Mouse (Mus musculus): ENCODE measurements around the gene Ttc14. TPM values are rescaled to one million over a fixed set of nuclear protein-coding genes. Genes with fewer than 3 reads are reported as not detected.

Ttc14 gene
- 100 to 1,000 TPM; 169 to 364 (median 283) TPM for total RNA-seq (2018; cell fraction: chromatin; rRNA removed)
- 10 to 100 TPM; 11.6 to 33.3 (median 16.8) TPM for total RNA-seq (2018; cell fraction: cytosol; rRNA removed)
- total RNA-seq (2018; cell fraction: nucleus; rRNA removed) = 100 to 1,000 TPM; 115 to 235 (median 160) TPM
- 21.2 to 24.7 TPM (median 22.8 TPM) in 3 replicates for polyA plus RNA-seq (2018)

- peaks cover 18% of the 10 kb centered on the region for H3K36me3 ChIP-seq (ENCODE audit: inconsistent target)
- under 1% methylated on average over 85 of the region's 90 CpGs for WGBS (ENCODE audit: missing documents)
- H3K4me3 ChIP-seq (ENCODE audit: inconsistent target) = peak within 1 kb of the TSS; percentile 75
- H3K79me2 ChIP-seq (ENCODE audit: inconsistent target) = peaks cover 35% of the 10 kb centered on the region
- H3K27ac ChIP-seq = peak within 1 kb of the TSS; percentile 65
These were observed at the start of gene Ttc14 for GRCm38 (mm10) chr3:33799617-33800512. TSS of gene Ttc14 (plus strand) at chr3:33799832.

GRCm38 (mm10) chr3:33790975-33791374 lies 8.7 kb upstream of the Ttc14 start:
- Histone ChIP-seq H3K79me2 (ENCODE audit: inconsistent target) (no peaks in the 10 kb centered on the region), H3K4me3 (ENCODE audit: inconsistent target) (no peak overlapping the region), H3K27ac (no peak overlapping the region), H3K36me3 (ENCODE audit: inconsistent target) (no peaks in the 10 kb centered on the region)

GRCm38 (mm10) chr3:33800513-33800820 lies 835 bp downstream of the Ttc14 start:
- peaks cover 35% of the 10 kb centered on the region for H3K79me2 ChIP-seq (ENCODE audit: inconsistent target)
- 3% methylated on average over 15 of the region's 16 CpGs for WGBS (ENCODE audit: missing documents)

GRCm38 (mm10) chr3:33807151-33807550 lies 7.5 kb downstream of the Ttc14 start:
- H3K27ac ChIP-seq = no peak overlapping the region
- H3K79me2 ChIP-seq (ENCODE audit: inconsistent target) = peaks cover 17% of the 10 kb centered on the region
- 100% methylated on average over 1 of the region's 1 CpGs for WGBS (ENCODE audit: missing documents)
- no peak overlapping the region for H3K4me3 ChIP-seq (ENCODE audit: inconsistent target)
- H3K36me3 ChIP-seq (ENCODE audit: inconsistent target) = peaks cover 62% of the 10 kb centered on the region

More at GRCm38 (mm10) chr3:33800513-33800820, 835 bp downstream of the Ttc14 start:
- H3K36me3 ChIP-seq (ENCODE audit: inconsistent target) = peaks cover 24% of the 10 kb centered on the region
- H3K27ac ChIP-seq = 0 out of 2 replicates have a peak overlapping the region, but pooled peaks have one; percentile 31
- peak overlapping the region; percentile 75 for H3K4me3 ChIP-seq (ENCODE audit: inconsistent target)

- H3K79me2 ChIP-seq (ENCODE audit: inconsistent target) = no peaks in the 10 kb centered on the region
- H3K36me3 ChIP-seq (ENCODE audit: inconsistent target) = no peaks in the 10 kb centered on the region
- H3K27ac ChIP-seq = no peak overlapping the region
- H3K4me3 ChIP-seq (ENCODE audit: inconsistent target) = no peak overlapping the region
- WGBS (ENCODE audit: missing documents) = 47% methylated on average over 9 of the region's 9 CpGs
These were observed 24.7 kb downstream of the Ttc14 start for GRCm38 (mm10) chr3:33824135-33824946.

- Histone ChIP-seq H3K4me3 (ENCODE audit: inconsistent target) (no peak overlapping the region), H3K79me2 (ENCODE audit: inconsistent target) (no peaks in the 10 kb centered on the region), H3K36me3 (ENCODE audit: inconsistent target) (no peaks in the 10 kb centered on the region), H3K27ac (no peak overlapping the region)
- WGBS (ENCODE audit: missing documents) = 93% methylated on average over 10 of the region's 10 CpGs
These were observed 32.7 kb downstream of the Ttc14 start for GRCm38 (mm10) chr3:33832351-33832750.

- 94% methylated on average over 13 of the region's 13 CpGs for WGBS (ENCODE audit: missing documents)
These were observed 36.9 kb downstream of the Ttc14 start for GRCm38 (mm10) chr3:33836576-33836975.

GRCm38 (mm10) chr3:33838877-33839276 lies 39.2 kb downstream of the Ttc14 start:
- 42% methylated on average over 10 of the region's 10 CpGs for WGBS (ENCODE audit: missing documents)
- no peak overlapping the region for H3K27ac ChIP-seq
- no peaks in the 10 kb centered on the region for H3K36me3 ChIP-seq (ENCODE audit: inconsistent target)
- no peaks in the 10 kb centered on the region for H3K79me2 ChIP-seq (ENCODE audit: inconsistent target)
- H3K4me3 ChIP-seq (ENCODE audit: inconsistent target) = peak overlapping the region; percentile 5; the same call in 1 of the 2 replicates

More at GRCm38 (mm10) chr3:33836576-33836975, 36.9 kb downstream of the Ttc14 start:
- Histone ChIP-seq H3K36me3 (ENCODE audit: inconsistent target) (no peaks in the 10 kb centered on the region), H3K79me2 (ENCODE audit: inconsistent target) (no peaks in the 10 kb centered on the region), H3K27ac (no peak overlapping the region), H3K4me3 (ENCODE audit: inconsistent target) (no peak overlapping the region)

- peak within 1 kb of the TSS; percentile 22 for H3K4me3 ChIP-seq (ENCODE audit: inconsistent target)
- WGBS (ENCODE audit: missing documents) = 13% methylated on average over 25 of the region's 26 CpGs
- H3K36me3 ChIP-seq (ENCODE audit: inconsistent target) = no peaks in the 10 kb centered on the region
- H3K27ac ChIP-seq = no peak within 1 kb of the TSS
- no peaks in the 10 kb centered on the region for H3K79me2 ChIP-seq (ENCODE audit: inconsistent target)
These were observed 44.4 kb downstream of the Ttc14 start, which contains the start of gene Ccdc39 for GRCm38 (mm10) chr3:33843801-33844632. TSS of gene Ccdc39 (minus strand) at chr3:33844310.

- no peaks in the 10 kb centered on the region for H3K36me3 ChIP-seq (ENCODE audit: inconsistent target)
- H3K4me3 ChIP-seq (ENCODE audit: inconsistent target) = no peak overlapping the region
- no peak overlapping the region for H3K27ac ChIP-seq
- WGBS (ENCODE audit: missing documents) = 85% methylated on average over 6 of the region's 6 CpGs
- H3K79me2 ChIP-seq (ENCODE audit: inconsistent target) = no peaks in the 10 kb centered on the region
These were observed 47.0 kb downstream of the Ttc14 start for GRCm38 (mm10) chr3:33846639-33847038.

GRCm38 (mm10) chr3:33850856-33851255 lies 51.2 kb downstream of the Ttc14 start:
- H3K36me3 ChIP-seq (ENCODE audit: inconsistent target) = no peaks in the 10 kb centered on the region
- H3K27ac ChIP-seq = no peak overlapping the region
- no peak overlapping the region for H3K4me3 ChIP-seq (ENCODE audit: inconsistent target)
- 90% methylated on average over 4 of the region's 4 CpGs for WGBS (ENCODE audit: missing documents)
- H3K79me2 ChIP-seq (ENCODE audit: inconsistent target) = no peaks in the 10 kb centered on the region

- Histone ChIP-seq H3K36me3 (ENCODE audit: inconsistent target) (no peaks in the 10 kb centered on the region), H3K27ac (no peak overlapping the region), H3K4me3 (ENCODE audit: inconsistent target) (no peak overlapping the region), H3K79me2 (ENCODE audit: inconsistent target) (no peaks in the 10 kb centered on the region)
- WGBS (ENCODE audit: missing documents) = 75% methylated on average over 1 of the region's 1 CpGs
These were observed 53.4 kb downstream of the Ttc14 start for GRCm38 (mm10) chr3:33853062-33853461.

GRCm38 (mm10) chr3:33858939-33859338 lies 59.3 kb downstream of the Ttc14 start:
- H3K27ac ChIP-seq = no peak overlapping the region
- 8% methylated on average over 3 of the region's 3 CpGs for WGBS (ENCODE audit: missing documents)
- H3K4me3 ChIP-seq (ENCODE audit: inconsistent target) = no peak overlapping the region
- H3K36me3 ChIP-seq (ENCODE audit: inconsistent target) = no peaks in the 10 kb centered on the region
- H3K79me2 ChIP-seq (ENCODE audit: inconsistent target) = no peaks in the 10 kb centered on the region

- H3K4me3 ChIP-seq (ENCODE audit: inconsistent target) = no peak overlapping the region
- H3K27ac ChIP-seq = no peak overlapping the region
- H3K36me3 ChIP-seq (ENCODE audit: inconsistent target) = no peaks in the 10 kb centered on the region
- no peaks in the 10 kb centered on the region for H3K79me2 ChIP-seq (ENCODE audit: inconsistent target)
These were observed 64.4 kb downstream of the Ttc14 start for GRCm38 (mm10) chr3:33864000-33864540.
